Mouse (Mus musculus) left cerebral cortex, postnatal 14 days (tissue): ENCODE measurements around the gene Hacl1. TPM values are rescaled to one million over a fixed set of nuclear protein-coding genes. Genes with fewer than 3 reads are reported as not detected.

Source experiments
- DNase-seq, 2 experiments: peaks; one replicate each; pipeline ENCODE4 v3.0.0; 2021 to 2022; ENCODE audit warnings: low spot score in 2 of 2, mixed read lengths in 1 of 2
- intact Hi-C: fragments of 180-260 bp; cut with DNase I; formaldehyde crosslinking; loops from one replicate; pipeline ENCODE4 v1.15.1; 2025
- long read RNA-seq, 2 experiments: library from polyadenylated mRNA; stranded (forward); transcript quantifications; one replicate each; pipeline ENCODE4 v2.0.0; 2021
- total RNA-seq, 2 experiments: library from RNA; stranded (reverse); gene quantifications; 2 replicates each; pipeline ENCODE4 v1.2.3; 2021

The Hacl1 gene
- total RNA-seq: 1 to 10 TPM; 5.0 to 6.9 TPM
- long read RNA-seq, experiment 1, transcript Hacl1-201 (17 exons, 2,644 nt): major isoform, 11 of 12 reads
- long read RNA-seq, experiment 1, partial matches to known transcripts: 1 of 12 reads
- long read RNA-seq, experiment 1, other reads (novel, unspliced or antisense): 0 of 12 reads
- long read RNA-seq, experiment 2, transcript Hacl1-201 (17 exons, 2,644 nt): major isoform, 8 of 10 reads
- long read RNA-seq, experiment 2, partial matches to known transcripts: 1 of 10 reads
- long read RNA-seq, experiment 2, other reads (novel, unspliced or antisense): 1 of 10 reads

- intact Hi-C loops: no loop called here
- peak; percentile 85 to 91 for DNase-seq
Measured at GRCm38 (mm10) chr14:31640890-31641505, at the start of gene Hacl1, which contains the start of gene Btd. Gene Hacl1 (minus strand): TSS chr14:31641286. Gene Btd (plus strand): TSS chr14:31641028.

DNA sequence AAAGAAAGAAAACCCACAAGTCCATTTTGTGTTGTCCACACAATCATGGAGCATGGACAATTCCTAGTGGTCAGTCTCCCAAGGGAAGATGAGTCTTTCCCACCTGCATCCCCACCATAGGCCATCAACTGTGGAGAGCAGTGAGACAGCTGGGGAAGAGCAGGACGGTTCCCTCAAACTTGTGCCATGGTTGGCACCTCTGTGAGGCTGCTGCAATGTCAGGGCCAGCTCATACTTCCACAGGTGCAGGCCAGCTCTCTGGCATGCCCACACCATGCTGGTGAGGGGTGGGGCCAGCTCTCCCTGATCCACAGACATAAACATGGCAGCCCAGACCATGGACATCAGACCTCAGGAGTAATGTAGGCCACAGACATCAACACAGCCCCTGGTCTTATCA is 45.1 kb upstream of the Hacl1 start:
- intact Hi-C loops: no loop called here
- no peak for DNase-seq

DNA sequence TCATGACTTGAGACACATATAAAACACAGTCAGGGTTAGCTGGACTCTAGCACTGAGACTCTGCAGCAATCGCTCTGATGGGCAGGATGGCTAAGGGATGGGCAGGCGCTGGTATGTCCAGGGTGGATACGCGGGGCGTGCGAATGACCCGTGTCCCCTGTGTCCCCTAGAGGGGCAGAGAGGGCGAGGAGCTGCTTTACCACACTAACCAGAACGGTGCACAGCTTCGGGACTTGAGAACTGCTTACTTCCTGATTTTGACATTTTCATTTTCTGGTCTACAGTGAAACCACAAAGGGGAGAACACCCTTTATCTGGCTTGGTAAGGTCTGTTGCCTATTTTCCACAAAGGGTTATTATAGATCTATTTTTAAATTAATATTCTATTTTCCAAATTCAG is 44.6 kb upstream of the Hacl1 start:
- no peak for DNase-seq
- intact Hi-C loops: no loop called here

- DNase-seq: no peak
- intact Hi-C loops: no loop called here
Measured at GRCm38 (mm10) chr14:31684343-31685040, 43.4 kb upstream of the Hacl1 start.

- intact Hi-C loops: no loop called here
- DNase-seq: no peak
Measured at GRCm38 (mm10) chr14:31683610-31684009, 42.5 kb upstream of the Hacl1 start.

- DNase-seq: no peak
- intact Hi-C loops: no loop called here
Measured at GRCm38 (mm10) chr14:31681931-31682555, 41.0 kb upstream of the Hacl1 start.

- no peak for DNase-seq
- intact Hi-C loops: no loop called here
Measured at GRCm38 (mm10) chr14:31681291-31681690, 40.2 kb upstream of the Hacl1 start.

- no peak for DNase-seq
- intact Hi-C loops: no loop called here
Measured at GRCm38 (mm10) chr14:31680656-31681055, 39.6 kb upstream of the Hacl1 start.

DNA sequence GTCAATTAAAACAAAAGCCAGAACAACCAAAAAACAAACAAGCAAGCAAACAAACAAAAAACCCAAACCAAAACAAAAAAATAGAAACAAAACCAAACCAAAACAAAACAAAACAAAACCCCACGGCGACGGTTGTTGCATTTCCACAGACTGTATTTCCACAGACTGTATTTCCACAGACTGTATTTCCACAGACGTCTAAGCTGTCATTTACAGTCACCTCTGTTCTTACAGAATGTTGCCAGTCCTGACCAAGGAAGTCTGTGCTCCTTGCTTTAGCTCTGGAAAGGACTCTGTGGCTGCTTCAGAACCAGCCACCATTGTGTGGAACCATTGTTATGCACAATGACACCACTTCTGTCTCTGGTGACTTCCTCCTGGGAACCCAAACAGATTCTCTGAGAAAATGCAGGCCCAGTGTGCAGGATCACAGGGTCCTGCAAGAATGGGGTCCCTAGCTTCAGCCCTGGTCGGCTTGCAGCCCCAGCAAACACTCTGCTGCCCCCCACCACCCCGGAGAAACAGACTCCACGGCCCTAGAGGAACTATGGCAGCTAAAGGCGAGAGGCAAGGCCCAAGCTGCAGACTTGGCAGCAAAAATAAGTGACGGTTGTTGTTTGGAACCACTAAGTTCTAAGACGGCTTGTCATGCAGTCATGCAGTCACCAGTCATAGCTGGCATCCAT is 30.7 kb upstream of the Hacl1 start:
- no peak for DNase-seq
- intact Hi-C loops: no loop called here

DNA sequence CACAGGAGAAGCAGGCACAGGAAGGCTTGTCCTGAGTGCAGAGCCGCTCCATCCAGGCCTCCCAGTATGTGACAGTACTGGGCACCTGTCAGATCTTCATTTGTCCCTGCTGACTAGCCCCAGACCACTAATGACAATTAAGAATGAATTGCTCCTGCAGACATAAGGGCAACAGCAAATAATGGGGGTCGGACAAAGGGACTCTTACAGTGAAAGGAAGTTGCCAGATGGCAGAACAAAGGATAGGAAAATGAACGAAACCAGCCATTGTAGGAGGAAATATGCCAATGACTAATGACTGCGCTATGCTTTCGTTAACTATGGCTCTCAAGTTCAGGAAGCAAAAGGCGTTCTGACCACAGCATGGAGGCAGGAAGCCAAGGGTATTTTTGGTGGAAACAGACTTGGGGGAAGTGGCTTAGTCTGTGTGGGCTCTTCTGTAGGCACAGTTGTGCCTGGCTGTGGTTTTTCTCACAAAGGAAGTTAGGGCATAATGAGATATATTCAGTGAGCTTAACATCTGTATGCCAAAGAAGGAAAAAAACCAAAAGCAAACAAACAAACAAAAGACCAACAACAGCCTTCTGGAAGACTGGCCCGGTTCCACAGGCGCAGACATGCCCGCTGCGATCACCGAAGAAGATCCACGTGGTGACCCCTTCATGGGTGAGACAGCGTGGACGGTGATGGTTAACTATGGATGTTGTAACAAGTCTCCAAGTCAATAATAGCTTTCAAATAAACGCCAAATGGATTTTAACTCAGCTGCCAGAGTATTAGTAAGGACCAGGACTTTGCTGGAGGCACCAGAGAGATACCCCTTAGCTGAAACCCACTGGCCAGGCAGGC is 28.8 kb upstream of the Hacl1 start:
- no peak for DNase-seq

GRCm38 (mm10) chr14:31669161-31669611 is 28.1 kb upstream of the Hacl1 start:
- peak; percentile 63 to 65 for DNase-seq
- intact Hi-C loops: no loop called here

More for the DNA sequence above, 28.8 kb upstream of the Hacl1 start:
- intact Hi-C loops: no loop called here

GRCm38 (mm10) chr14:31668326-31668725 is 27.2 kb upstream of the Hacl1 start:
- peak; percentile 62 to 63 for DNase-seq
- intact Hi-C loops: no loop called here

- intact Hi-C loops: no loop called here
- DNase-seq: no peak
Measured at GRCm38 (mm10) chr14:31667741-31668140, 26.7 kb upstream of the Hacl1 start.

GRCm38 (mm10) chr14:31666931-31667705 is 26.0 kb upstream of the Hacl1 start:
- DNase-seq: no peak
- intact Hi-C loops: no loop called here

DNA sequence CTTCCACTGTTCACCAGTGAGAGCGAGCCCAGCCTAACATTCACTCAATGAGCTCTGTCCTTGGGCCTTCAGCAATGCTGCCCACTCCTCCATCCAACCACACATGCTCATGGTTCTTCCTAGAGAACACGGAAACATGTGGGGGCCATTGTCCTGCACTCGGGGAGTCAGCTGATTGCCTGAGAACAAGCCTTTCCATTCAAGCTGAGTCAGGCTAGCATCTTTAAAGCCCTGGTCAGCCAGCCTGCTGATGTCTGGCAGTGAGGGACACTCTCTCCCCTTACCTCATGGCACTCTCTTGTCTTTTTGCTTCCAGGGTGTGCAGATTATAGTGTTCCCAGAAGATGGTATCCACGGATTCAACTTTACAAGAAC is 24.5 kb upstream of the Hacl1 start:
- DNase-seq: no peak
- intact Hi-C loops: no loop called here

DNA sequence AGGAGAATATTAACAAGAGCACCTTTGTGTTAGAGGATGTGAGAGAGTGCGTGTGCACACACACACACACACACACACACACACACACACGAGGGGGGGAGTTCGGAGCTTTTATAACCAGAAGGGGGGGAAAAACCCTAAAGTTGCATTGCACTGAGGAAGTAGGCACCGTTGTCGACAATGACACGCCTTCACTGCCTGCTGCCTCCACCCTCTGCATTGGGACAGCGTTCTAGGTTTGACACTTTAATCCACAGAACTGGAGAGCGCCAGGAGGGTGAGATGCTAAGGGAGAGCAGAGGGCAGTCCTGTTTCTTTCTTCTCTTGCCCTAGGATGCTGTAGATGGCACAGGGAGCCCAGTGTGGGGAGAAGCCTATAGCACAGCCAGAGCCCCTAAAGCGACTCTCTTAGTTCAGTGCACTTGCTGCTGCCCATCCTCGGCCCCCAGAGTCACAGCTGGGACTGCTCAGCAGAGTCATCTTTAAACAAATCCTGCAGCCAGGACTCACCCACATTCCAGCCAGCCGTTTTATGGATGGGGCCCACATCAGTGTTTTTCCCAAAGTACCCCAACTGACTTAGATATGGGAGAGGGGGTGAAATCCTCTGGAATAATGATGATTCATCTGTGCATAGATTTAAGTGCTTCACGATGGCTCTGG is 23.9 kb upstream of the Hacl1 start:
- intact Hi-C loops: no loop called here
- no peak for DNase-seq

GRCm38 (mm10) chr14:31664100-31664902 is 23.2 kb upstream of the Hacl1 start:
- no peak for DNase-seq
- intact Hi-C loops: no loop called here
